Mouse (Mus musculus) bone marrow macrophage, adult 2 months (primary cell): ENCODE measurements at regions not wholly inside any gene's neighbourhood (a gene's known extent, or its start where the extent isn't known, plus 50 kb on each side); places are given as distances from the start of the nearest gene placed in this dataset.

Experiments
- CTCF ChIP-seq: IDR thresholded peaks from 2 replicates; pipeline ENCODE4 v1.5.1; 2012; ENCODE audit warnings: low read depth, mild to moderate bottlenecking, low read length, moderate library complexity
- POLR2A ChIP-seq: IDR thresholded peaks from 2 replicates; pipeline ENCODE4 v1.6.1; 2012; ENCODE audit warnings: mild to moderate bottlenecking, low read depth, low read length, borderline replicate concordance

- TF ChIP-seq CTCF (no peak), POLR2A (no peak)
These were observed 176.6 kb upstream of the Grik3 start for GRCm38 (mm10) chr4:125313892-125314291.
